Mouse (Mus musculus) layer of hippocampus, postnatal 25 days (tissue): ENCODE measurements around the gene Bicdl1. TPM values are rescaled to one million over a fixed set of nuclear protein-coding genes. Genes with fewer than 3 reads are reported as not detected.
A peak's percentile ranks its signal among the peaks of the same experiment; 100 is the strongest.
"Not testable (repeated sequence)": the region's sequence is repeated elsewhere in the genome, so short reads cannot be mapped to it uniquely, and the experiment has no call there.

Source experiments
- DNase-seq, 2 experiments: peaks; one replicate each; pipeline ENCODE4 v3.0.0; 2022; ENCODE audit warnings: mixed read lengths in 2 of 2, low spot score in 1 of 2; ENCODE audit errors: extremely low spot score in 1 of 2
- total RNA-seq, 2 experiments: library from RNA; stranded (reverse); gene quantifications; 2 replicates each; pipeline ENCODE4 v1.2.3; 2021

Bicdl1 gene
- total RNA-seq, result 100 to 1,000 TPM; 117 to 122 TPM

GRCm38 (mm10) chr5:115731001-115731731 is at the start of gene Bicdl1:
Gene Bicdl1, minus strand, starts transcription at chr5:115731621.
- DNase-seq, result peak; percentile 49 to 69

- DNase-seq, result no peak
Observed at GRCm38 (mm10) chr5:115776911-115777310, 45.5 kb upstream of the Bicdl1 start.

- DNase-seq, result no peak
Observed at GRCm38 (mm10) chr5:115775350-115775749, 43.9 kb upstream of the Bicdl1 start.

GRCm38 (mm10) chr5:115770048-115770447 is 38.6 kb upstream of the Bicdl1 start:
- DNase-seq, result no peak

- no peak for DNase-seq
Observed at GRCm38 (mm10) chr5:115769116-115769515, 37.7 kb upstream of the Bicdl1 start.

- DNase-seq, result no peak
Observed at GRCm38 (mm10) chr5:115766821-115767220, 35.4 kb upstream of the Bicdl1 start.

- no peak for DNase-seq
Observed at GRCm38 (mm10) chr5:115763981-115764380, 32.6 kb upstream of the Bicdl1 start.

- DNase-seq, result no peak
Observed at GRCm38 (mm10) chr5:115760903-115761302, 29.5 kb upstream of the Bicdl1 start.

DNA sequence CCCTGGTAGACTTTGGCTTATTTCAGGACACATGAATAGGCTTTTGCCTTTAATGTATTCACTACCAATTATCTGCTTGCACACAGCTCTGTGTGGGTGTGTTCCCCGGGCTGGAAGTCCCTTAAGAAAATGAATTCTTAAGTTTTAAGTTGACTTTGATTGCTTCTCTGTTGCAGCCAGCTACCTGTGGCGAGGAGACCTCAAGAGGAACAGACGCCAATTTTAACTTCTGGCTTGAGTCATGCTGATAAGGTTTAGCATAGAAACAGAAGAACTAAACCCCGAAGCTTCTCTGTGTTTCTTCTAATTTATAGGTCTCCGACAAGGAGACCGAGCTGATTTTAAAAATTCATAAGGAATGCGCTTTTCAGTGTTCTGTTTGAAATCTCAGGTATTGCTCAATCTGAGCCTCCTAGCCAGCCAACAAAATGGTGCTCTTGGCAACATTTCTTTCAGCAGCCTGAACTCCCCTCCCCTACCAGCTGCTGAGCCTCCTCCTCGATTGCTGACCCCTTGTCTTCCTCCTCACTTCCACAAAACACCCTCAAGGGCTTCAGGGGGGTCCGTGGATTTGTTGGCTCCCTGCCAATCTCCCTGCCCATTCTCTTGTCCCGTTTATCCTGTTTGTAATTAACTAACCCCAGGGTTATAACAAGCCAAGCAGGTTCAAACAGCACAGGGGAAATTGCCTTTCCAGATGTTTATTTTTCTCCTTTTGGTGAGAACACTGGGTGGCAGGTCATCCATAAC is 27.2 kb upstream of the Bicdl1 start:
- no peak for DNase-seq

GRCm38 (mm10) chr5:115757516-115757915 is 26.1 kb upstream of the Bicdl1 start:
- DNase-seq, result no peak

DNA sequence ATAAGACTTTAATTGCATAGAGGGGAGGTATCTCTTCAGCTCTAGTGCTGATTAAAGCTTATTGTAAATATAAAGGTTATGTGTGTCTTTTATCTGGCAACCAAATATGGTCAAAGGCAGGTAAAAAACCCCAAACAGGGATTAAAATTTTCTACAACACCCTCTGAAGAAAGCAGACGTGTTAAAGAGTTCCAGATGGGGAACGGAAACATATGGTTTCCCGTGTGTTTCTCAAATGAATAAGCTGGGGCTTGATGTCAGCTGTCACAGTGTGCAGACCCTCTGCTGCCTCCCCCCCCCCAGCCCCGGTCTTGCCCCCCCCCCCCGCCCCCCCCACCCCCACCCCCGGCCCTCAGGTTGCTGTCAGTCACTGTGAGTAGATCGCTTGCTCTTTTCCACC is 24.1 kb upstream of the Bicdl1 start:
- no peak for DNase-seq

DNA sequence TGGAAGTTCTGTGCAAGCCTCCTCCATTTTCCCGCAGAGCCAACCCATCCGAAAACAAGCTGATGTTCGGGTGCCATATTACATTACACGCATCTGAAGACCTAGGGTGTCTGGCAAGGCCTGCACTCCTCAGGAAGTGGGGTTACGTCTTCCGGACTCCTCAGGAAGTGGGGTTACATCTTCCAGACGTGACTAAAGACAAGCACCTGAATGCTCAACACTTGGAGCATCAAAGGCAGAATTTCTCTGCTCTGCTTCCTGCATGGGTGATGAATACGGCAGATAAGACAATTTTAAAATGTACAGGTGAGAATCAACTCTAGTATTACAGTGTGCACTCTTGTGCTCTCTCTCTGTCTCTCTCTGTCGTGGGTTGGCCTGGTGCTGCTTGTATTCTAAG is 23.4 kb upstream of the Bicdl1 start:
- DNase-seq, result no peak

- no peak for DNase-seq
Observed at GRCm38 (mm10) chr5:115752883-115753282, 21.5 kb upstream of the Bicdl1 start.

- DNase-seq, result not testable (repeated sequence)
Observed at GRCm38 (mm10) chr5:115751916-115752315, 20.5 kb upstream of the Bicdl1 start.

- no peak for DNase-seq
Observed at GRCm38 (mm10) chr5:115748316-115748715, 16.9 kb upstream of the Bicdl1 start.

DNA sequence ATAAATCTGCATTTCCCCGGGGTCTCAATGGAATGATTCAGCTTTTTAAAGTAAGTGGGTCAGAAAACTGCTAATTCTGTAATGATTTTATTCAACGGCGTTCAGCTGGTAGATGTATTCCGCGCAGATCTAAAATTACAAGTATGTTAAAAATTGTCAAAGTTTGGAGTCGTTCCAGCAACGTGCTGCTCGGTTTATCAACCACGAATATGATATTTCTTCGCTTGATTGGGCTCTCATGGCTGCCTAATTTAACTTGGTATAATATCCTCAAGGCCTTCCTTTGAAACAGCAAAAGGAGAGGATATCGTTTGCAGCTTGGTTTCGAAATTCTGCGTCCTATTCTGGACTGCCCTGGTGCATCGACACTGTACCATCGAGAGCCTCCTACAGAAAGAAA is 13.9 kb upstream of the Bicdl1 start:
- no peak for DNase-seq

- no peak for DNase-seq
Observed at GRCm38 (mm10) chr5:115738032-115738431, 6.6 kb upstream of the Bicdl1 start.

GRCm38 (mm10) chr5:115734570-115734969 is 3.1 kb upstream of the Bicdl1 start:
- DNase-seq, result no peak

GRCm38 (mm10) chr5:115732849-115733216 is 1.4 kb upstream of the Bicdl1 start:
- no peak for DNase-seq

DNA sequence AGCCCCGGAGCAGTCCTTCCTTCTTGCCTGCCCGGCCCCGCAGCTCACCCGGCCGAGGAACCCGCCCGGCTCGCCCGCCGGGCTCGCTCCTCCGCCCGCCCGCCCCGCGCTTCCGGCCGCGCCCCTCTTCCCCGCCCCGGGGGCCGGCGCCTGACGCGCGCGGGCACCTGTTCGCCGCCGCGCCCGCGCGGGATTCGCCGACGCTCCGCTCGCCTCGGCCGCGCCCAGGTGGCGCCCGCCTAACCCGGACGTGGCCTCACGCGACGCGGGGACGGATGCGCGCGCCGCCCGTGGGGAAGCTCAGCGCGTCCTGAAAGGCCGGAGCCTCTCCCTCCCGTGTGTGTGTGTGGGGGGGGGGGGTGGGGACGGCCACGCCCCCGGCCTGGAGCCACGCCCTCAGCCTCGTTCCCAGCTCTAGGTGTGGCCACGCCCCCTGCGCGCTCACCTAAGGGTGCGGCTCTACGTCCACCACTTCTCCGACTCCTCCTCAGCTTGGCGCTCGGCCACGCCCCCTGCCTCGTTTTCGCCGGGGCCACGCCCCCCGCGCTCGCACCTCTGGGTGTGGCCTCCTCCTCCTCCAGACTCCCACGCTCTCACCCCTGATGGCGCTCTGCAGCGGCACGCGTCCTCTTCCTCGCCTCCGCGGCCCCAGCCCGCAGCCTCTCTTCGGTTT is 891 bp upstream of the Bicdl1 start:
- peak; percentile 85 to 94 for DNase-seq

GRCm38 (mm10) chr5:115731732-115732175 is 333 bp upstream of the Bicdl1 start:
- no peak for DNase-seq
